Mouse (Mus musculus) ES-Bruce4 (cell line): ENCODE data around the gene Itga2.

Experiments
- CTCF ChIP-seq: IDR thresholded peaks from one replicate; pipeline ENCODE4 v1.8.1; 2011; ENCODE audit warnings: low read depth, low read length
- EP300 ChIP-seq: IDR thresholded peaks from 2 replicates; pipeline ENCODE4 v1.6.1; 2011; ENCODE audit warnings: low read depth, low read length; ENCODE audit not compliant: insufficient read depth
- POLR2A ChIP-seq: IDR thresholded peaks from one replicate; pipeline ENCODE4 v1.8.1; 2011; ENCODE audit warnings: low read length; ENCODE audit not compliant: insufficient read depth

DNA sequence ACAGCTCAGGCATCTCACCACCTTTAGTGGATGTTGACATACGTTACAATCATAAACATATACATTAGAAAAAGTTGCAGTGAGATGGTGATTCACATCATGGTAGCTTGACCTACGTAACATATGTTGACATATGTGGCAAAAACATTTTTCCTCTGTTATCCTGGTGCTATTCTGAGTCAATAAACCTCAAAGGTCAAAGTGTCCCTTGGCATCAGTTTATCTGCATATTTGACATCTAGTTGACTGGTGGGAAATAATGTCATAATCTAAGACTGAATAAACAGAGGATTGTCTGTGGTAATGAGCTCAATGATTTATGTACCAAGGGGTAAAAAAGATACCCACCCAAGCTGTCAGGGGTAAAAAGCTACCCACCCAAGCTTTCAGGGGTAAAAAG lies 78.7 kb downstream of the Itga2 start:
- TF ChIP-seq CTCF (no peak), EP300 (no peak), POLR2A (no peak)
